27 mouse cellular contexts compared by ENCODE assay signal in the genomic region with DNA sequence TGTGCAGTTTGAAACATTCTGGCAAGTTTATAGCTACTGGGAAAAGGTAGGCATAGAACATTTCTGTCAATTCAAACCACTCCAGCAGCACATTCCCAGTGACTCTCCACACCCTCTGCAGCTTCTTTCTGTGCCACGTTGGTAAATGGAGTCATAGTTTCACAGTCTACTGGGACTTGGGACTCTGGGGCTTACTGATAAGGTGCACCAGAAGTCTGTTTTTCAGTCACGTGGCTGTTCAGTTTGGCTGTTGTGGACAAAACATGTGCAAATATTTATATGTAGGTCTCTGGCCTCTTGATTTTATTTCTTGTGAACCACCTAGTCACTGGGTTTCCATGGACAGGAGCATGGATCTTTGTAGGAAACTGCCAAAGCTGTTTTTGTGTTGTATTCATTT. TPM values are rescaled to one million over a fixed set of nuclear protein-coding genes. Genes with fewer than 3 reads are reported as not detected.
DNase-seq lines count a peak whose midpoint lies in the region; ATAC-seq and TF ChIP-seq lines count a peak whose summit lies in the region.
"Had no signal": no experiment of that assay in that cellular context is flagged by ENCODE, and none has a peak within 500 bp of the region (broad histone marks: within the 10 kb centered on the region; RNA-seq: fewer than 3 reads in every experiment).

No protein-coding gene starts in this region.

- 63% methylated on average over 2 of the region's 2 CpGs for WGBS in stomach, embryonic 15.5 days
- WGBS in stomach, postnatal 0 days: 73% methylated on average over 2 of the region's 2 CpGs
- 50% methylated on average over 2 of the region's 2 CpGs for WGBS in intestine, postnatal 0 days
- WGBS in liver, embryonic 15.5 days (ENCODE audit: insufficient replicate concordance): 12% methylated on average over 2 of the region's 2 CpGs

- no peak for TF ChIP-seq CTCF in stomach, postnatal 0 days (IDR thresholded peaks at IDR 0.05; ENCODE audit: low read depth)
- no peak for TF ChIP-seq CTCF in intestine, postnatal 0 days (IDR thresholded peaks at IDR 0.05; ENCODE audit: low read depth)

- H3K27ac ChIP-seq in stomach, embryonic 15.5 days: no peak overlapping the region
- no peak overlapping the region for H3K27ac ChIP-seq in stomach, postnatal 0 days (replicated peaks)
- peak overlapping the region; percentile 76 for H3K27ac ChIP-seq in intestine, postnatal 0 days (ENCODE audit: low read depth, low read length)
- H3K27ac ChIP-seq in liver, embryonic 15.5 days (replicated peaks): peak overlapping the region; percentile 65
- H3K27ac ChIP-seq: hindbrain, embryonic 10.5 days; hindbrain, postnatal 0 days; layer of hippocampus, adult 2 months; left cerebral cortex, adult 2 months; limb, embryonic 10.5 days; midbrain, embryonic 10.5 days had no signal

- DNase-seq in stomach, postnatal 0 days (ENCODE audit: low spot score): no peak
- DNase-seq in ovary, postnatal 36 days (ENCODE audit: low spot score): no peak
- no peak for DNase-seq in lung, postnatal 14 days
- no peak for DNase-seq in heart, adult 18-20 months
- DNase-seq: adrenal gland, postnatal 10 days; cerebellum, adult 18-20 months; gastrocnemius, postnatal 25 days; kidney, adult 2 months; kidney, postnatal 14 days; lung, adult 2 months; lung, postnatal 36 days; right cerebral cortex, postnatal 4 days; thymus, postnatal 36 days had no signal

- no peak for TF ChIP-seq EP300 in stomach, postnatal 0 days (optimal IDR thresholded peaks at IDR 0.05)

- no peak overlapping the region for H3K4me2 ChIP-seq in stomach, embryonic 15.5 days
- H3K4me2 ChIP-seq in stomach, postnatal 0 days (replicated peaks; ENCODE audit: low read depth): no peak overlapping the region
- no peak overlapping the region for H3K4me2 ChIP-seq in intestine, postnatal 0 days (replicated peaks; ENCODE audit: low read depth)
- H3K4me2 ChIP-seq in liver, embryonic 15.5 days: no peak overlapping the region

- H3K9ac ChIP-seq in stomach, embryonic 15.5 days: no peak overlapping the region
- no peak overlapping the region for H3K9ac ChIP-seq in stomach, postnatal 0 days (ENCODE audit: low read length)
- H3K9ac ChIP-seq in intestine, postnatal 0 days (ENCODE audit: low read depth, low read length): no peak overlapping the region
- no peak overlapping the region for H3K9ac ChIP-seq in liver, embryonic 15.5 days

- peaks cover 49% of the 10 kb centered on the region for H3K36me3 ChIP-seq in stomach, embryonic 15.5 days
- H3K36me3 ChIP-seq in stomach, postnatal 0 days (ENCODE audit: control insufficient read depth, insufficient read depth, low read length): peaks cover 6% of the 10 kb centered on the region
- H3K36me3 ChIP-seq in intestine, postnatal 0 days (ENCODE audit: control insufficient read depth, insufficient read depth): peaks cover 46% of the 10 kb centered on the region
- peaks cover 89% of the 10 kb centered on the region for H3K36me3 ChIP-seq in liver, embryonic 15.5 days (replicated peaks)

- no peaks in the 10 kb centered on the region for H3K9me3 ChIP-seq in stomach, embryonic 15.5 days
- no peaks in the 10 kb centered on the region for H3K9me3 ChIP-seq in stomach, postnatal 0 days (ENCODE audit: control insufficient read depth, low read length)
- H3K9me3 ChIP-seq in intestine, postnatal 0 days (ENCODE audit: control insufficient read depth): no peaks in the 10 kb centered on the region
- H3K9me3 ChIP-seq in liver, embryonic 15.5 days (replicated peaks): no peaks in the 10 kb centered on the region
- H3K9me3 ChIP-seq: hindbrain, embryonic 10.5 days; limb, embryonic 10.5 days; midbrain, embryonic 10.5 days had no signal

- no peak overlapping the region for H3K4me3 ChIP-seq in stomach, embryonic 15.5 days (replicated peaks)
- H3K4me3 ChIP-seq in stomach, postnatal 0 days (ENCODE audit: low read depth, low read length): no peak overlapping the region
- H3K4me3 ChIP-seq in intestine, postnatal 0 days (ENCODE audit: low read depth, low read length): no peak overlapping the region
- H3K4me3 ChIP-seq in liver, embryonic 15.5 days (replicated peaks): no peak overlapping the region
- H3K4me3 ChIP-seq: hindbrain, embryonic 10.5 days; layer of hippocampus, adult 2 months; left cerebral cortex, adult 2 months; limb, embryonic 10.5 days; midbrain, embryonic 10.5 days had no signal

- 0 out of 2 replicates have a peak, but pooled peaks have one; percentile 53 for ATAC-seq in stomach, embryonic 15.5 days (ENCODE audit: insufficient read depth, low FRiP score, low read depth)
- no peak for ATAC-seq in stomach, postnatal 0 days (ENCODE audit: low FRiP score, low TSS enrichment)
- peak; percentile 67 for ATAC-seq in intestine, postnatal 0 days
- peak; percentile 88 for ATAC-seq in liver, embryonic 15.5 days (ENCODE audit: insufficient read depth)
- ATAC-seq: forebrain, embryonic 14.5 days; hindbrain, postnatal 0 days had no signal

- no peaks in the 10 kb centered on the region for H3K4me1 ChIP-seq in stomach, embryonic 15.5 days
- H3K4me1 ChIP-seq in stomach, postnatal 0 days (replicated peaks; ENCODE audit: control insufficient read depth, insufficient read depth): no peaks in the 10 kb centered on the region
- no peaks in the 10 kb centered on the region for H3K4me1 ChIP-seq in intestine, postnatal 0 days (replicated peaks; ENCODE audit: control insufficient read depth, insufficient read depth, low read length)
- peaks cover 24% of the 10 kb centered on the region for H3K4me1 ChIP-seq in liver, embryonic 15.5 days (replicated peaks)
- H3K4me1 ChIP-seq: hindbrain, embryonic 10.5 days; limb, embryonic 10.5 days; midbrain, embryonic 10.5 days had no signal

- no peaks in the 10 kb centered on the region for H3K27me3 ChIP-seq in stomach, embryonic 15.5 days (replicated peaks)
- no peaks in the 10 kb centered on the region for H3K27me3 ChIP-seq in stomach, postnatal 0 days (ENCODE audit: control insufficient read depth, insufficient read depth, low read length)
- H3K27me3 ChIP-seq in intestine, postnatal 0 days (replicated peaks; ENCODE audit: control insufficient read depth, insufficient read depth, low read length): no peaks in the 10 kb centered on the region
- H3K27me3 ChIP-seq in liver, embryonic 15.5 days: no peaks in the 10 kb centered on the region

RNA-seq across cellular contexts. Expression of a gene that starts 23.6 kb away (rescaled TPM):
- polyA plus RNA-seq in stomach, embryonic 15.5 days (2015; fragmentation: Nextera tagmentation; extraction: Ambion mirVana): 79.8 and 81.6 TPM in 2 replicates
- polyA plus RNA-seq in stomach, postnatal 0 days (2015; fragmentation: Nextera tagmentation; extraction: Ambion mirVana): 41.4 and 42.9 TPM in 2 replicates
- 43.2 and 46.2 TPM in 2 replicates for polyA plus RNA-seq in intestine, postnatal 0 days (2015; fragmentation: Nextera tagmentation; extraction: Ambion mirVana)
- polyA plus RNA-seq in liver, embryonic 15.5 days (2015; fragmentation: Nextera tagmentation; extraction: Ambion mirVana): 34.1 and 37.2 TPM in 2 replicates
- 10 to 100 TPM; 36.3 to 37.4 TPM for total RNA-seq in heart, adult 18-20 months (2021)

RNA-seq across cellular contexts. Expression of a gene that starts 34.6 kb away (rescaled TPM):
- 0.12 TPM in 1 of 2 replicates, not detected in the other for polyA plus RNA-seq in stomach, embryonic 15.5 days (2015; fragmentation: Nextera tagmentation; extraction: Ambion mirVana)
- not detected in 2 replicates for polyA plus RNA-seq in stomach, postnatal 0 days (2015; fragmentation: Nextera tagmentation; extraction: Ambion mirVana)
- not detected in 2 replicates for polyA plus RNA-seq in intestine, postnatal 0 days (2015; fragmentation: Nextera tagmentation; extraction: Ambion mirVana)
- not detected in 2 replicates for polyA plus RNA-seq in liver, embryonic 15.5 days (2015; fragmentation: Nextera tagmentation; extraction: Ambion mirVana)
- total RNA-seq in heart, adult 18-20 months (2021): not detected
- total RNA-seq: adrenal gland, postnatal 10 days; gastrocnemius, postnatal 25 days; hindbrain, postnatal 0 days; layer of hippocampus, adult 2 months; left cerebral cortex, adult 2 months; midbrain, postnatal 0 days; neutrophil, adult 5-6 weeks had no signal
- polyA plus RNA-seq: brain, embryonic 14.5 days; forebrain, embryonic 14.5 days; heart, postnatal 0 days; hindbrain, postnatal 0 days; limb, embryonic 10.5 days; midbrain, embryonic 10.5 days; midbrain, postnatal 0 days had no signal

RNA-seq across cellular contexts. Expression of a gene that starts 40.8 kb away (rescaled TPM):
- 18.8 and 19.8 TPM in 2 replicates for polyA plus RNA-seq in stomach, embryonic 15.5 days (2015; fragmentation: Nextera tagmentation; extraction: Ambion mirVana)
- polyA plus RNA-seq in stomach, postnatal 0 days (2015; fragmentation: Nextera tagmentation; extraction: Ambion mirVana): 4.4 and 4.9 TPM in 2 replicates
- 3.6 and 4.0 TPM in 2 replicates for polyA plus RNA-seq in intestine, postnatal 0 days (2015; fragmentation: Nextera tagmentation; extraction: Ambion mirVana)
- 9.3 and 9.8 TPM in 2 replicates for polyA plus RNA-seq in liver, embryonic 15.5 days (2015; fragmentation: Nextera tagmentation; extraction: Ambion mirVana)
- 10 to 100 TPM in 1 of 2 experiments, 1 to 10 TPM in 1; 8.7 to 10.0 TPM for total RNA-seq in heart, adult 18-20 months (2021)

RNA-seq across cellular contexts. Expression of a gene that starts 43.9 kb away (rescaled TPM):
- polyA plus RNA-seq in stomach, embryonic 15.5 days (2015; fragmentation: Nextera tagmentation; extraction: Ambion mirVana): 123 and 134 TPM in 2 replicates
- polyA plus RNA-seq in stomach, postnatal 0 days (2015; fragmentation: Nextera tagmentation; extraction: Ambion mirVana): 96.3 and 98.6 TPM in 2 replicates
- polyA plus RNA-seq in intestine, postnatal 0 days (2015; fragmentation: Nextera tagmentation; extraction: Ambion mirVana): 86.2 and 90.1 TPM in 2 replicates
- 79.1 and 90.7 TPM in 2 replicates for polyA plus RNA-seq in liver, embryonic 15.5 days (2015; fragmentation: Nextera tagmentation; extraction: Ambion mirVana)
- 10 to 100 TPM; 51.2 to 53.4 TPM for total RNA-seq in heart, adult 18-20 months (2021)

Comparison
In these comparisons a context has a peak if more than half of its experiments do, and no peak if none do; other contexts are left out.
1. H3K27ac ChIP-seq: peak in intestine, postnatal 0 days (single experiment) and liver, embryonic 15.5 days (single experiment); none in stomach, embryonic 15.5 days (single experiment) and stomach, postnatal 0 days (single experiment).